Mouse (Mus musculus) heart, postnatal 0 days (tissue): ENCODE results near the gene Bola3. TPM values are rescaled to one million over a fixed set of nuclear protein-coding genes. Genes with fewer than 3 reads are reported as not detected.

ENCODE experiments used
- ATAC-seq: fragments of 200-750 bp; cut with Nextera tagmentation; 2 replicates; pipeline ENCODE4 v1.8.0; 2017; ENCODE audit warnings: low read depth, moderate number of reproducible peaks, moderate library complexity; ENCODE audit not compliant: insufficient read depth
- DNase-seq: peaks from one replicate; pipeline ENCODE4 v3.0.0-alpha.2; 2016; ENCODE audit warnings: low spot score
- H3K27ac ChIP-seq: fragments of 300-500 bp; sonication (generic); 2 replicates; pipeline ENCODE4 v1.5.1; 2014; ENCODE audit warnings: low read depth, mild to moderate bottlenecking
- H3K27me3 ChIP-seq: fragments of 300-500 bp; sonication (generic); 2 replicates; pipeline ENCODE4 v1.6.1; 2014; ENCODE audit warnings: low read length, mixed read lengths; ENCODE audit not compliant: control insufficient read depth, insufficient read depth
- H3K36me3 ChIP-seq: fragments of 300-500 bp; sonication (generic); replicated peaks from 2 replicates; pipeline ENCODE4 v1.6.1; 2014; ENCODE audit warnings: low read length, mixed read lengths; ENCODE audit not compliant: control insufficient read depth, insufficient read depth
- H3K4me1 ChIP-seq: fragments of 300-500 bp; sonication (generic); 2 replicates; pipeline ENCODE4 v1.6.1; 2014; ENCODE audit warnings: antibody characterized with exemption; ENCODE audit not compliant: control insufficient read depth, insufficient read depth
- H3K4me2 ChIP-seq: fragments of 300-500 bp; sonication (generic); 2 replicates; pipeline ENCODE4 v1.6.1; 2014; ENCODE audit warnings: low read depth, mild to moderate bottlenecking, low read length, moderate library complexity
- H3K4me3 ChIP-seq: fragments of 300-500 bp; sonication (generic); 2 replicates; pipeline ENCODE4 v1.5.1; 2014; ENCODE audit warnings: low read depth, low read length
- H3K9ac ChIP-seq: fragments of 300-500 bp; sonication (generic); replicated peaks from 2 replicates; pipeline ENCODE4 v1.6.1; 2014; ENCODE audit warnings: low read depth, low read length, mixed read lengths
- H3K9me3 ChIP-seq: fragments of 300-500 bp; sonication (generic); replicated peaks from 2 replicates; pipeline ENCODE4 v1.6.1; 2016; ENCODE audit warnings: low read length; ENCODE audit not compliant: control insufficient read depth
- CTCF ChIP-seq: IDR thresholded peaks from 2 replicates; pipeline ENCODE4 v1.5.1; 2016; ENCODE audit warnings: antibody characterized with exemption, control low read depth, low read depth
- EP300 ChIP-seq: IDR thresholded peaks from 2 replicates; pipeline ENCODE4 v1.6.1; 2016; ENCODE audit warnings: antibody characterized with exemption, low read depth
- WGBS: fragments of 180-500 bp; shearing (Covaris S2); extraction: QIAGEN DNeasy Blood & Tissue Kit; methylation state at CpG from one replicate; pipeline ENCODE4 v1.1.7; 2014; 5-methylcytosine and 5-hydroxymethylcytosine counted together
- polyA plus RNA-seq: library from polyadenylated mRNA; unstranded; fragments of >200 nt; fragmentation: Nextera tagmentation; extraction: Ambion mirVana; gene quantifications from 2 replicates; pipeline ENCODE4 v1.2.1, GENCODE M21; 2015
- total RNA-seq: library from RNA; depleted of rRNA; stranded (reverse); fragments of >200 nt; gene quantifications from 2 replicates; pipeline ENCODE4 v1.2.3, GENCODE M21; 2014; ENCODE audit warnings: low replicate concordance

Bola3 gene
- total and polyA plus RNA-seq, 2 experiments from 2014 or later = 32.0 to 492 TPM

DNA sequence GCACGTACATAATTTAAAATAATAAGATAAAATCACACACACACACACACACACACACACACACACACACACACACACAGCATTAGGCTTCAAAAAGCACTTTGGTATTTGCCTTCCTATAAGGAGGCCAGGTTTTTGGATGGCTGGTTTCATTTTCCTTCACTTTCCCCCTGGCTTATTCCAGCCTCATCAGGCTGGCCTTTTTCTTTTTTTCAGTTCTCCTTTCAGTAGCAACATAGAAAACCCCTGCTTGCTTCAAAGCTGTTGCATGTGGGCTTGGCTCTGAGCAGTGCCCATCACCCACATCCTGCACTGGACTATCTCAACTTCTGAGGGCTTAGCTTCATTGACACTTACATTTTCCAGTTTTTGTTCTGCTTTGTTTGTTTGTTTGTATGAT lies 27.0 kb upstream of the Bola3 start:
- H3K27me3 ChIP-seq = no peaks in the 10 kb centered on the region
- no peaks in the 10 kb centered on the region for H3K9me3 ChIP-seq
- H3K4me3 ChIP-seq = no peak overlapping the region
- no peak overlapping the region for H3K27ac ChIP-seq
- no peak overlapping the region for H3K9ac ChIP-seq
- WGBS = 62% methylated on average over 1 of the region's 1 CpGs
- no peak overlapping the region for H3K4me2 ChIP-seq
- H3K4me1 ChIP-seq = peaks cover 8% of the 10 kb centered on the region; the same call in 1 of the 2 replicates
- no peaks in the 10 kb centered on the region for H3K36me3 ChIP-seq
- DNase-seq = no peak
- TF ChIP-seq EP300 = no peak
- TF ChIP-seq CTCF = no peak
- ATAC-seq = no peak

DNA sequence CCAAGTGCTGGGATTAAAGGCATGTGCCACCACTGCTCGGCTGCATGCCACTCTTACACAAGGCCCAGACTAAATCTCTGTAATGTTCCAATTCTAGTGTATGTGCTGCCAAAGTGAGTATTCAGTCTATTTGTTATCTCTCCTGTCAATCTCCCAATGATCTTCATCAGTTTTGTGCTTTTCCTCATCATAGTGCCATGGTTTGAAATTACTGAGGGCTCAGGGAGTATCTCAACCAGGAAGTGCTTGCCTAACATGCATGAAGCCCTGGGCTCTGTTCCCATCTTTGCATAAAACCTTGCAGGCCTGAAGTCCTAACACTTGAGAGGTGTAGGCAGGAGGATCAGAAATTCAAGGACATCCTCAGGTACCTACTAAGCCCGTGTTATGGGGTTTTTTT lies 26.2 kb upstream of the Bola3 start:
- DNase-seq = no peak
- H3K27ac ChIP-seq = no peak overlapping the region
- TF ChIP-seq EP300 = no peak
- TF ChIP-seq CTCF = no peak
- H3K4me1 ChIP-seq = peaks cover 10% of the 10 kb centered on the region; the same call in 1 of the 2 replicates
- no peak overlapping the region for H3K9ac ChIP-seq
- H3K9me3 ChIP-seq = no peaks in the 10 kb centered on the region
- H3K36me3 ChIP-seq = no peaks in the 10 kb centered on the region
- H3K4me2 ChIP-seq = no peak overlapping the region
- no peak for ATAC-seq
- no peak overlapping the region for H3K4me3 ChIP-seq
- no peaks in the 10 kb centered on the region for H3K27me3 ChIP-seq
- WGBS = 50% methylated on average over 2 of the region's 2 CpGs

DNA sequence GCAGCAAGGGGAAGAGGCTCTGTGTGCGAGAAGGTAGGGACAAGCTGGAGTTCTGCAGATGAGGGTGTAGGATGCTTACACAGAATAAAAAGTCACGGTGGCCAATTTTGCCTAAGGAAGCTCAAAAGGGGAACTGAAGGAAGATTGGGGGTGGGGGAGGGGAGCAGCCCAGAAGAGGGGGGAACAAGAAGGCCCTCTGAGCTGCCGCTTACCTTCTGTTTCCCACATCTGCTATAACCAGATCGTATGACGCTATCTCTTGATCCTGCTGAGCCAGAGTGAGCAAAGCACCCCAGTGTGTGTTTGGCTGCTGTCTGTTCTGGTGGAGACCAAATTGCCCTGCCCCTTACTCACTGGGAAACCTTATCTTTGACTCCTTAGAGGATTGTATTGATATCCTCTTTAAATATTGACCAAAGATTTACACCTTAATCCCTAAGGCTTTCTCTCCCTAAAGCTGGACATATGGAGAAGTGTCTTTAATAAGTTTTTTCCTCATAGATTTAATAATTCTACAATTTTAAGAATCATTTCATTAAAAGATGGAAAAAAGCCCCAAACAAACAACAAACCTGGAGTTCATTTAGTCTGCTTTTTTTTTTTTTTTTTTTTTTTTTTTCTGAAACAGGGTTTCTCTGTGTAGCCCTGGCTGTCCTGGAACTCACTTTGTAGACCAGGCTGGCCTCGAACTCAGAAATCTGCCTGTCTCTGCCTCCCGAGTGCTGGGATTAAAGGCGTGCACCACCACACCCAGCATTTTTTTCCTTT lies 25.1 kb upstream of the Bola3 start:
- peaks cover 10% of the 10 kb centered on the region; the same call in 1 of the 2 replicates for H3K4me1 ChIP-seq
- DNase-seq = no peak
- no peak overlapping the region for H3K4me2 ChIP-seq
- TF ChIP-seq EP300 (no peak), CTCF (no peak)
- no peak for ATAC-seq
- no peaks in the 10 kb centered on the region for H3K27me3 ChIP-seq
- H3K9me3 ChIP-seq = no peaks in the 10 kb centered on the region
- no peak overlapping the region for H3K4me3 ChIP-seq
- H3K9ac ChIP-seq = no peak overlapping the region
- H3K36me3 ChIP-seq = no peaks in the 10 kb centered on the region
- 70% methylated on average over 8 of the region's 8 CpGs for WGBS
- H3K27ac ChIP-seq = no peak overlapping the region

DNA sequence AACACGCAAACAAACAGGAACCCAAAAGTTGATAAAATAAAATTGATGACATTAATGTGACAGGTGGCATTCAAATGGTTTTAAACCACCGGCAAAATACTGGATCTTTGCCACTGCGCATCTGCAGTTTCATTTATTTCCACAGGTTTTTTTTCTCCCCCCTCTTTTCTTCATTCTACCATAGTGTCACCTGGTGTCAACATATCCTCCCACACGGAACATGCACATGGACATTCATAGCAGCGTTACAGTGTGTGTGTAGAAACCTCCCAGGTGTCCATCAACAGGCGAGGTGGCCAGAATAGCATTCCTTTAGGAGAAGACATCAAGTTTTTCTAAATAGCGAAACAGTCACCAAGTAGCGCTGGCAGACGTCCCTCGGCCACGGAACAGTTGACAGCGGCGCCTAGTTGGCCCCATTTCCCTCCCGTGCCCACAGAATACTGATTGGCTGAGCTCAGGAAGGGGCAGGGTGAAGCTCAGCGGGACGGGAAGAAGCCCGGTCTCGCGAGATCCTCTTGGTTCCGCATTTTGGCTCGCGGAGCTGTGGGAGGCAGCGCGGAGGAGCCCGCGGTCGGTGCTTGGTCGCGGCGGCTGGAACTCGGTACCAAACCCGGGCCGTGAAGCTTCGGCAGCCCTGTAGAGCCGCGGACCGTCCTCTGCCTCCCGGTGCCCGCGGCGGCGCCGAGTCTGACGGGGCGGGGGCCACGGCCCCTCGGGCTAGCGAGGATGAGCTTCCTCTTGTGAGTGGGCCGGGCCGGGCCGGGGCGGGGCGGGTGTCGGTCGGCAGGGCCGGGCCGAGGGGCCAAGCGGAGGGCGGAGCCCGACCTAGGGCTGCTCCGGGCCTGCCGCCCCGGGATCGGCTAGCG lies 23.2 kb upstream of the Bola3 start, which contains the start of the genes Mthfd2 and Mob1a:
Gene Mthfd2, minus strand, starts transcription at position 384 of the 869 bp plus-strand sequence.
Gene Mob1a, plus strand, starts transcription at position 492 of the 869 bp plus-strand sequence.
- DNase-seq = peak; percentile 97
- peak within 1 kb of the TSS; percentile 88 for H3K4me3 ChIP-seq
- peaks cover 11% of the 10 kb centered on the region for H3K36me3 ChIP-seq
- H3K9me3 ChIP-seq = no peaks in the 10 kb centered on the region
- peaks cover 10% of the 10 kb centered on the region; the same call in 1 of the 2 replicates for H3K4me1 ChIP-seq
- H3K27me3 ChIP-seq = no peaks in the 10 kb centered on the region
- under 1% methylated on average over 61 of the region's 65 CpGs for WGBS
- TF ChIP-seq CTCF (no peak), EP300 (peak; percentile 93; the same call in 1 of the 2 replicates)
- peak; percentile 98 for ATAC-seq
- peak within 1 kb of the TSS; percentile 85 for H3K9ac ChIP-seq
- H3K27ac ChIP-seq = peak within 1 kb of the TSS; percentile 92
- peak within 1 kb of the TSS; percentile 66 for H3K4me2 ChIP-seq

DNA sequence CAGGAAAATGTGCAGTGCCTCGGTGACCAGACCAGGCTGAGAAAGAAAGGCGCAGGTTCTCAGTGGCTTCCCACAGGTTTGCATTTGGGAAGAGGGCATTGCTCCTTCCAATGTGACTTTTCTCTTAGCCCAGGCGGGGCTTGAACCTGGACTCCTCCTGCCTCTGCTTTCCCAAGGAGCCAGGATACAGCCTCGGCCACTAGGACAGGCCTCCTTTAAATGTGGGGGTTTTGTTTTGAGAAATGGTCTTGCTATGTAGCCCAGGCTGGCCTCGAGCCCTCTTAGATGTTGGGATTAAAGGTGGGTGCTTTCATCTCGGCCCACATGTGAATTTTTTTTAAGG lies 22.6 kb upstream of the Bola3 start:
- no peaks in the 10 kb centered on the region for H3K27me3 ChIP-seq

More for the DNA sequence above, 22.6 kb upstream of the Bola3 start:
- ATAC-seq = peak; percentile 19; the same call in 1 of the 2 replicates
- peaks cover 17% of the 10 kb centered on the region for H3K36me3 ChIP-seq
- H3K4me3 ChIP-seq = peak overlapping the region; percentile 88
- peaks cover 10% of the 10 kb centered on the region; the same call in 1 of the 2 replicates for H3K4me1 ChIP-seq
- no peak for TF ChIP-seq EP300
- no peak for TF ChIP-seq CTCF
- peak overlapping the region; percentile 85 for H3K9ac ChIP-seq
- DNase-seq = no peak
- H3K4me2 ChIP-seq = peak overlapping the region; percentile 66
- peak overlapping the region; percentile 92 for H3K27ac ChIP-seq
- 5% methylated on average over 6 of the region's 6 CpGs for WGBS
- no peaks in the 10 kb centered on the region for H3K9me3 ChIP-seq
